Mouse (Mus musculus): ENCODE data around the gene Csf2rb.

DNA sequence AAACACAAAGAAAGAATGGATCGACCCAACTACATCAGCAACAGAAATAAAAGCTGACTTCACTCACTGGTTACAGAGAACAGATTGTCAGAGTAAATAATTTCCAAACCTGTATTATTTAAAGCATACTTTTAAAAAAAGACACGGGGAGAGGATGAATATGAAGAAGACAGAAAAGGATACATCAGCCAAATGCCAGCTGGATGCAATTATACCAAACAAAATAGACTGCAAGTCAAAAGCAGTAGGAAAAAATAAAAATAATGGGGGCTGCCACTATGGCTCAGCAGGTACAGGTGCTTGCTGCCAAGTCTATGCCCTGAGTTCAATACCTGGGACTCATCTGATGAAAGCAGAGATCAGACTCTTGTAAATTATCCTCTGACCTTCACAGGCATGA lies 54.7 kb downstream of the Csf2rb start:
- no peak for TF ChIP-seq POLR2A (IDR thresholded peaks at IDR 0.05; ENCODE audit: borderline replicate concordance, control insufficient read depth, low read depth, low read length)
- no peak for TF ChIP-seq CTCF (IDR thresholded peaks at IDR 0.05; ENCODE audit: control insufficient read depth, insufficient read depth, low read length)
